ENCODE assay signal across 8 mouse cellular contexts in genomic region chr9:107486507-107487225, GRCm38 (mm10). TPM values are rescaled to one million over a fixed set of nuclear protein-coding genes. Genes with fewer than 3 reads are reported as not detected.
DNase-seq lines count a peak whose midpoint lies in the region.

No protein-coding gene starts in this region.

- intact Hi-C loops in heart, postnatal 25 days (cut with DNase I), result no loop called here

- peak; percentile 9 to 35 for DNase-seq in heart, adult 18-20 months
- no peak for DNase-seq in heart, postnatal 25 days (ENCODE audit: low spot score)
- DNase-seq in 3T3-L1 (ENCODE audit: low read depth, low spot score), result peak; percentile 46
- peak; percentile 71 for DNase-seq in embryo, embryonic 11 days
- peak; percentile 75 to 78 for DNase-seq in kidney, postnatal 25 days
- no peak for DNase-seq in thymus, postnatal 25 days
- no peak for DNase-seq in layer of hippocampus, postnatal 36 days
- no peak for DNase-seq in cerebellum, adult 18-20 months

RNA-seq across cellular contexts. Expression of gene Tmem115, which starts 47.1 kb away (rescaled TPM):
- 10 to 100 TPM; 22.2 to 22.3 TPM for total RNA-seq in heart, adult 18-20 months (2021)
- total RNA-seq in heart, postnatal 25 days (2021), result 10 to 100 TPM; 20.6 to 21.4 TPM
- total RNA-seq in layer of hippocampus, postnatal 36 days (2021), result 10 to 100 TPM; 34.6 to 35.0 TPM

RNA-seq across cellular contexts. Expression of gene Cyb561d2, which starts 55.3 kb away (rescaled TPM):
- 1 to 10 TPM; 4.2 to 4.6 TPM for total RNA-seq in heart, adult 18-20 months (2021)
- total RNA-seq in heart, postnatal 25 days (2021), result 1 to 10 TPM; 3.1 to 3.5 TPM
- 10 to 100 TPM; 15.1 to 18.2 TPM for total RNA-seq in layer of hippocampus, postnatal 36 days (2021)

RNA-seq across cellular contexts. Expression of gene Nprl2, which starts 55.4 kb away (rescaled TPM):
- total RNA-seq in heart, adult 18-20 months (2021), result 10 to 100 TPM; 20.4 to 21.0 TPM
- total RNA-seq in heart, postnatal 25 days (2021), result 10 to 100 TPM; 17.3 to 18.9 TPM
- 10 to 100 TPM; 39.7 to 47.9 TPM for total RNA-seq in layer of hippocampus, postnatal 36 days (2021)

Comparison
In these comparisons a context has a peak if more than half of its experiments do, and no peak if none do; other contexts are left out.
1. DNase-seq: peak in heart, adult 18-20 months (2 of 2), 3T3-L1 (single experiment), embryo, embryonic 11 days (single experiment) and kidney, postnatal 25 days (2 of 2); none in heart, postnatal 25 days (single experiment), thymus, postnatal 25 days (single experiment), layer of hippocampus, postnatal 36 days (0 of 2) and cerebellum, adult 18-20 months (0 of 2).